8 mouse cellular contexts compared by ENCODE assay signal in genomic region chr3:109339941-109340273, GRCm38 (mm10). TPM values are rescaled to one million over a fixed set of nuclear protein-coding genes. Genes with fewer than 3 reads are reported as not detected.
DNase-seq lines count a peak whose midpoint lies in the region; ATAC-seq and TF ChIP-seq lines count a peak whose summit lies in the region.

No protein-coding gene starts in this region.

- peak; percentile 21 for ATAC-seq in forebrain, embryonic 12.5 days (ENCODE audit: low FRiP score)
- ATAC-seq in lung, embryonic 15.5 days (ENCODE audit: borderline replicate concordance, extremely low read depth, low FRiP score, low TSS enrichment) = no peak

- H3K27ac ChIP-seq in brown adipose tissue, adult 24 weeks (replicated peaks; ENCODE audit: low read depth, low read length) = peak overlapping the region; percentile 97
- H3K27ac ChIP-seq in forebrain, embryonic 12.5 days = peak overlapping the region; percentile 75; the same call in 1 of the 2 replicates
- peak overlapping the region; percentile 77 for H3K27ac ChIP-seq in lung, embryonic 15.5 days
- H3K27ac ChIP-seq in olfactory bulb, adult 2 months (ENCODE audit: insufficient read depth, low read depth, low read length) = no peak overlapping the region

- peaks cover 14% of the 10 kb centered on the region for H3K27me3 ChIP-seq in forebrain, embryonic 12.5 days
- H3K27me3 ChIP-seq in lung, embryonic 15.5 days = peaks cover 13% of the 10 kb centered on the region; the same call in 1 of the 2 replicates

- no peak for TF ChIP-seq CTCF in olfactory bulb, adult 2 months (IDR thresholded peaks at IDR 0.05; ENCODE audit: insufficient read depth, low read depth, low read length)

- no peak for TF ChIP-seq POLR2A in olfactory bulb, adult 2 months (IDR thresholded peaks at IDR 0.05; ENCODE audit: insufficient read depth, low read depth, low read length)

- H3K9me3 ChIP-seq in forebrain, embryonic 12.5 days = no peaks in the 10 kb centered on the region
- no peaks in the 10 kb centered on the region for H3K9me3 ChIP-seq in lung, embryonic 15.5 days

- intact Hi-C loops in heart, postnatal 10 days (cut with DNase I) = loop anchor here (2.0 to 5.0 kb wide), 5 partner anchors 27 to 168 kb away; no protein-coding TSS in a partner anchor

- DNase-seq in Muller cell, postnatal 12 days (ENCODE audit: inconsistent ontology term) = peak; percentile 79
- peak; percentile 60 to 75 for DNase-seq in heart, postnatal 10 days
- DNase-seq in kidney, postnatal 14 days = peak; percentile 71
- peak; percentile 32 to 38 for DNase-seq in thymus, postnatal 36 days

- WGBS in forebrain, embryonic 12.5 days = 2% methylated on average over 9 of the region's 9 CpGs
- WGBS in lung, embryonic 15.5 days = 1% methylated on average over 9 of the region's 9 CpGs
- WGBS in olfactory bulb, adult 2 months = 3% methylated on average over 9 of the region's 9 CpGs

- peak overlapping the region; percentile 76 for H3K4me2 ChIP-seq in forebrain, embryonic 12.5 days
- peak overlapping the region; percentile 85 for H3K4me2 ChIP-seq in lung, embryonic 15.5 days

- H3K36me3 ChIP-seq in forebrain, embryonic 12.5 days (replicated peaks) = no peaks in the 10 kb centered on the region
- no peaks in the 10 kb centered on the region for H3K36me3 ChIP-seq in lung, embryonic 15.5 days

- H3K4me1 ChIP-seq in brown adipose tissue, adult 24 weeks (ENCODE audit: control insufficient read depth, insufficient read depth, insufficient read length, low read length) = peaks cover 3% of the 10 kb centered on the region; the same call in 1 of the 2 replicates
- peaks cover 12% of the 10 kb centered on the region for H3K4me1 ChIP-seq in forebrain, embryonic 12.5 days
- peaks cover 12% of the 10 kb centered on the region for H3K4me1 ChIP-seq in lung, embryonic 15.5 days
- peaks cover 6% of the 10 kb centered on the region; the same call in 1 of the 2 replicates for H3K4me1 ChIP-seq in olfactory bulb, adult 2 months (ENCODE audit: control insufficient read depth, insufficient read depth, low read length)

- H3K4me3 ChIP-seq in brown adipose tissue, adult 24 weeks (ENCODE audit: insufficient read depth, low read depth, low read length) = peak overlapping the region; percentile 87
- H3K4me3 ChIP-seq in forebrain, embryonic 12.5 days (replicated peaks) = peak overlapping the region; percentile 72
- peak overlapping the region; percentile 56 for H3K4me3 ChIP-seq in lung, embryonic 15.5 days
- peak overlapping the region; percentile 92 for H3K4me3 ChIP-seq in olfactory bulb, adult 2 months (ENCODE audit: insufficient read depth, low read depth, low read length)

- H3K9ac ChIP-seq in forebrain, embryonic 12.5 days = peak overlapping the region; percentile 72
- peak overlapping the region; percentile 49 for H3K9ac ChIP-seq in lung, embryonic 15.5 days

RNA-seq across cellular contexts. Expression of gene Vav3, which starts 0.5 kb away (rescaled TPM):
- polyA plus RNA-seq in brown adipose tissue, adult 24 weeks (2012; ENCODE audit: insufficient read depth, insufficient read length, missing spikeins) = 1.6 and 3.5 TPM in 2 replicates
- polyA plus RNA-seq in forebrain, embryonic 12.5 days (2016; fragmentation: Nextera tagmentation; extraction: Ambion mirVana) = 10.9 and 11.1 TPM in 2 replicates
- 10 to 100 TPM; 12.5 to 18.7 TPM for total RNA-seq in heart, postnatal 10 days (2021)
- 8.4 TPM in 2 replicates for polyA plus RNA-seq in lung, embryonic 15.5 days (2015; fragmentation: Nextera tagmentation; extraction: Ambion mirVana)
- not detected in 2 replicates for polyA plus RNA-seq in olfactory bulb, adult 2 months (2012; ENCODE audit: insufficient read depth, insufficient read length, low replicate concordance, missing spikeins)
